Mouse (Mus musculus): ENCODE results near the gene Kctd4. TPM values are rescaled to one million over a fixed set of nuclear protein-coding genes. Genes with fewer than 3 reads are reported as not detected.

The Kctd4 gene
- total and polyA plus RNA-seq, 3 experiments, result 0.01 to 0.08 TPM; not detected in 1

DNA sequence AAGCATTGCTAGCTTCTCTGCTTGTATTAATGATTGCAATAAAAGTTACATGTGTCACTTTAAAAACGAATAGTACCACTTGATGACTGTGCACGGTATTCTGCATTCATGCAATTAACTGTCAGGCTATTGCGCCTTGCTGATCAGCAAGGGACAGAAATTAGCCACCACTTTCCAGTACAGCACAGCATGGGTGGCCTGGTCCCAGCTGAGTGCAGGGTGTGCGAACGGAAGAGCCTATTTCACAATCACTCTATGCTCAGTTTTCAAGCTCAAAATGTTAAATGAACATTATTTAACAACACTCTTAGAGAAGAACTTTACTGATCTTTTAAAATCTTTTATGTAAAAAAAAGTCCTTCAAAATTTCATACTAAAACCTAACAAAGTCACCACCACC is 9.2 kb downstream of the Kctd4 start:
- Histone ChIP-seq H3K9me3 (replicated peaks; ENCODE audit: insufficient read depth, low read length) (no peaks in the 10 kb centered on the region), H3K4me1 (ENCODE audit: control insufficient read depth in 1 of 2, insufficient read depth in 2 of 2, low read length in 2 of 2) (peaks cover 0 to 2% of the 10 kb centered on the region in 2 experiments; a peak in 2 of 4 replicates), H3K9ac (ENCODE audit: control insufficient read depth, low read depth, low read length, poor library complexity, severe bottlenecking) (no peak overlapping the region), H3K36me3 (ENCODE audit: control insufficient read depth in 1 of 2, insufficient read depth in 2 of 2, low read length in 2 of 2) (peaks cover 0 to 4% of the 10 kb centered on the region in 2 experiments; a peak in 1 of 4 replicates), H3K27me3 (ENCODE audit: control insufficient read depth in 1 of 2, insufficient read depth in 2 of 2, low read length in 2 of 2) (no peaks in the 10 kb centered on the region), H3K79me2 (ENCODE audit: control insufficient read depth, insufficient read depth, low read length, poor library complexity) (peaks cover 14% of the 10 kb centered on the region), H3K27ac (ENCODE audit: control insufficient read depth, low read depth, low read length) (no peak overlapping the region), H3K4me3 (ENCODE audit: control insufficient read depth in 1 of 2, insufficient read depth in 1 of 2, low read depth in 2 of 2, low read length in 2 of 2) (no peak overlapping the region)
- TF ChIP-seq POLR2A (IDR thresholded peaks at IDR 0.05; ENCODE audit: control insufficient read depth in 1 of 2, insufficient read depth in 1 of 2, low read depth in 1 of 2, low read length in 2 of 2, poor library complexity in 1 of 2), result no peak
- TF ChIP-seq MYB (IDR thresholded peaks at IDR 0.05; ENCODE audit: low read depth, low read length), result no peak
- no peak for TF ChIP-seq NRF1 (IDR thresholded peaks at IDR 0.05; ENCODE audit: insufficient read depth, low read depth, low read length, poor library complexity, severe bottlenecking)
- no peak for TF ChIP-seq BHLHE40 (IDR thresholded peaks at IDR 0.05; ENCODE audit: borderline replicate concordance, low read depth, low read length)
- TF ChIP-seq MAFK (IDR thresholded peaks at IDR 0.05; ENCODE audit: borderline replicate concordance, low read depth, low read length), result no peak
- no peak for TF ChIP-seq USF2 (IDR thresholded peaks at IDR 0.05; ENCODE audit: borderline replicate concordance in 1 of 2, insufficient read depth in 1 of 2, low read depth in 1 of 2, low read length in 2 of 2)
- TF ChIP-seq MAZ (IDR thresholded peaks at IDR 0.05; ENCODE audit: low read depth, low read length), result no peak
- TF ChIP-seq JUND (IDR thresholded peaks at IDR 0.05; ENCODE audit: low read depth, low read length), result no peak
- TF ChIP-seq HCFC1 (IDR thresholded peaks at IDR 0.05; ENCODE audit: low read depth, low read length), result no peak
- TF ChIP-seq CTCF (IDR thresholded peaks at IDR 0.05 in 2 of 3, conservative IDR thresholded peaks at IDR 0.05 in 1 of 3; ENCODE audit: control insufficient read depth in 1 of 3, insufficient read depth in 1 of 3, low read depth in 2 of 3, low read length in 3 of 3, poor library complexity in 1 of 3, severe bottlenecking in 1 of 3), result no peak
- TF ChIP-seq POLR2AphosphoS5 (IDR thresholded peaks at IDR 0.05; ENCODE audit: borderline replicate concordance, low read depth, low read length), result no peak
- TF ChIP-seq ETS1 (IDR thresholded peaks at IDR 0.05; ENCODE audit: low read depth, low read length), result no peak
- no peak for TF ChIP-seq GABPA (IDR thresholded peaks at IDR 0.05; ENCODE audit: low read depth, low read length)
- no peak for TF ChIP-seq ZKSCAN1 (IDR thresholded peaks at IDR 0.05; ENCODE audit: low read depth, low read length)
- no peak for TF ChIP-seq RCOR1 (IDR thresholded peaks at IDR 0.05; ENCODE audit: low read depth, low read length)
- TF ChIP-seq TCF12 (IDR thresholded peaks at IDR 0.05; ENCODE audit: low read depth, low read length), result no peak
- no peak for TF ChIP-seq ELF1 (IDR thresholded peaks at IDR 0.05; ENCODE audit: low read depth, low read length)
- TF ChIP-seq USF1 (IDR thresholded peaks at IDR 0.05; ENCODE audit: low read depth, low read length), result no peak
- no peak for DNase-seq (ENCODE audit: low read depth, low spot score)

GRCm38 (mm10) chr14:75964433-75964832 is 9.6 kb downstream of the Kctd4 start:
- Histone ChIP-seq H3K4me1 (ENCODE audit: control insufficient read depth in 1 of 2, insufficient read depth in 2 of 2, low read length in 2 of 2) (peaks cover 0 to 2% of the 10 kb centered on the region in 2 experiments; a peak in 2 of 4 replicates), H3K27ac (ENCODE audit: control insufficient read depth, low read depth, low read length) (no peak overlapping the region), H3K36me3 (ENCODE audit: control insufficient read depth in 1 of 2, insufficient read depth in 2 of 2, low read length in 2 of 2) (peaks cover 0 to 4% of the 10 kb centered on the region in 2 experiments; a peak in 1 of 4 replicates), H3K9me3 (replicated peaks; ENCODE audit: insufficient read depth, low read length) (no peaks in the 10 kb centered on the region), H3K27me3 (ENCODE audit: control insufficient read depth in 1 of 2, insufficient read depth in 2 of 2, low read length in 2 of 2) (no peaks in the 10 kb centered on the region), H3K4me3 (ENCODE audit: control insufficient read depth in 1 of 2, insufficient read depth in 1 of 2, low read depth in 2 of 2, low read length in 2 of 2) (no peak overlapping the region), H3K9ac (ENCODE audit: control insufficient read depth, low read depth, low read length, poor library complexity, severe bottlenecking) (no peak overlapping the region), H3K79me2 (ENCODE audit: control insufficient read depth, insufficient read depth, low read length, poor library complexity) (peaks cover 12% of the 10 kb centered on the region)
- TF ChIP-seq SIN3A (IDR thresholded peaks at IDR 0.05; ENCODE audit: low read length), result no peak
- TF ChIP-seq KAT2A (conservative IDR thresholded peaks at IDR 0.05; ENCODE audit: low read depth, low read length), result no peak
- TF ChIP-seq ZC3H11A (IDR thresholded peaks at IDR 0.05; ENCODE audit: low read depth, low read length), result no peak
- TF ChIP-seq MXI1 (IDR thresholded peaks at IDR 0.05; ENCODE audit: low read depth, low read length), result no peak
- TF ChIP-seq MEF2A (IDR thresholded peaks at IDR 0.05; ENCODE audit: extremely low read depth, insufficient replicate concordance, low read depth, low read length, poor library complexity, severe bottlenecking), result no peak
- no peak for TF ChIP-seq CHD2 (IDR thresholded peaks at IDR 0.05; ENCODE audit: low read length)
- no peak for DNase-seq (ENCODE audit: low read depth, low spot score)
